Mouse (Mus musculus): ENCODE measurements at regions not wholly inside any gene's neighbourhood (a gene's known extent, or its start where the extent isn't known, plus 50 kb on each side); places are given as distances from the start of the nearest gene placed in this dataset.
A peak's percentile ranks its signal among the peaks of the same experiment; 100 is the strongest.

GRCm38 (mm10) chr2:102970221-102970620 lies 68.8 kb upstream of the Cd44 start:
- DNase-seq (ENCODE audit: low spot score in 2 of 2): no peak

GRCm38 (mm10) chr2:102967950-102968722 lies 66.7 kb upstream of the Cd44 start:
- no peak for DNase-seq (ENCODE audit: low spot score in 2 of 2)

- DNase-seq (ENCODE audit: low spot score in 2 of 2): no peak
Observed at GRCm38 (mm10) chr2:102967417-102967816, 66.0 kb upstream of the Cd44 start.

GRCm38 (mm10) chr2:102959067-102959645 lies 57.7 kb upstream of the Cd44 start:
- no peak for DNase-seq (ENCODE audit: low spot score in 2 of 2)

GRCm38 (mm10) chr2:102958529-102958928 lies 57.1 kb upstream of the Cd44 start:
- DNase-seq (ENCODE audit: low spot score in 2 of 2): no peak

- no peak for DNase-seq (ENCODE audit: low spot score in 2 of 2)
Observed at GRCm38 (mm10) chr2:102957811-102958210, 56.3 kb upstream of the Cd44 start.

GRCm38 (mm10) chr2:102956858-102957242 lies 55.4 kb upstream of the Cd44 start:
- DNase-seq (ENCODE audit: low spot score in 2 of 2): peak in 1 of 2 experiments; percentile 27

- no peak for DNase-seq (ENCODE audit: low spot score in 2 of 2)
Observed at GRCm38 (mm10) chr2:102956108-102956857, 54.8 kb upstream of the Cd44 start.

- DNase-seq (ENCODE audit: low spot score in 2 of 2): no peak
Observed at GRCm38 (mm10) chr2:102955232-102955631, 53.8 kb upstream of the Cd44 start.
